In the genomic region with DNA sequence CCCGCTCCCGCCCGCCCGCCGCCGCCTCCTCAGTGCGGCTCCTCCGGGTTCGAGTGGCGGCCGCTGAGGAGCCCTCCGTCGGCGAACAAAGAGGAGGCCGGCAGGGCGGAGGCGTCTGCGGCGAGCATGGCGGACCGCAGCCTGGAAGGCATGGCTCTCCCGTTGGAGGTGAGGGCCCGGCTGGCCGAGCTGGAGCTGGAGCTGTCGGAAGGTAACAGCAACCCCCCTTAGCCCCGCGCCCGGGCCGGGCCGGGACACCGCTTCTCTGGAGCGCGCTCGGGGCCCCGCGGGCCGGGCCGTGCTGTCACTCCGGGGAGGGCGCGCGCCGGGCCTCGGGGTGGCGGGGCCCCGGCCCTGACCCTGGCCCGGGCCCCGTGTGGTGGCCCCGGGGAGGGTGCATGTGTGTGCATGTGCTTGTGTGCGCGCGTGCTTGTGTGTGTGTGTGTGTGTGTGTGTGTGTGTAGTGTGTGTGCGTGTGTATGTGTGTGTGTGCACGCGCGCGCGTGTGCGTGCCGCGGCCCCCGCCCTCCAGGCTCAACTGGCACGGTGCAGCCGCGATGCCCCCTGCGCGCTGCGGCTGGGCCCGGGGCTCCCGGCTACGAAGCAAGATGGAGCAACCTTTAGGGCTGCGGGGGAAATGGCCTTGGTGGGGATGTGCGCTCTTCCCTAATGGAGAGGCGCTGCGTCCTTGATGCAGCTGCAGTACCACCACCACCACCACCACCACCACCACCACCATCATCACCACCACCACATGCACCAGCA, we compare ENCODE assay signal across 7 mouse cellular contexts. TPM values are rescaled to one million over a fixed set of nuclear protein-coding genes. Genes with fewer than 3 reads are reported as not detected.
A peak's percentile ranks its signal among the peaks of the same experiment; 100 is the strongest.
DNase-seq lines count a peak whose midpoint lies in the region; ATAC-seq and TF ChIP-seq lines count a peak whose summit lies in the region.

No protein-coding gene starts in this region.

- no peaks in the 10 kb centered on the region for H3K36me3 ChIP-seq in hindbrain, embryonic 15.5 days
- H3K36me3 ChIP-seq in midbrain, embryonic 10.5 days: no peaks in the 10 kb centered on the region
- no peaks in the 10 kb centered on the region for H3K36me3 ChIP-seq in spleen, adult 2 months (ENCODE audit: control insufficient read depth, insufficient read depth, low read length)

- no peak for TF ChIP-seq POLR2A in spleen, adult 2 months (IDR thresholded peaks at IDR 0.05; ENCODE audit: low read depth, low read length)

- intact Hi-C loops in left cerebral cortex, postnatal 36 days (cut with DNase I): loop anchor here (5.0 kb wide), 2 partner anchors 85 to 190 kb away; no protein-coding TSS in a partner anchor

- DNase-seq in ZHBTc4 (ENCODE audit: low read depth, low spot score): peak; percentile 65
- peak; percentile 57 for DNase-seq in cerebellum, adult 8-10 months
- DNase-seq in frontal cortex, postnatal 25 days (ENCODE audit: low spot score in 2 of 2): peak; percentile 35 to 36
- peak; percentile 55 to 76 for DNase-seq in left cerebral cortex, postnatal 36 days (ENCODE audit: low spot score in 2 of 2)
- no peak for DNase-seq in midbrain, embryonic 10.5 days (ENCODE audit: low spot score)
- DNase-seq in spleen, adult 2 months (ENCODE audit: low read depth in 1 of 2, low spot score in 2 of 2): no peak

- peaks cover 36% of the 10 kb centered on the region for H3K4me1 ChIP-seq in hindbrain, embryonic 15.5 days (replicated peaks)
- peaks cover 32% of the 10 kb centered on the region for H3K4me1 ChIP-seq in midbrain, embryonic 10.5 days
- H3K4me1 ChIP-seq in spleen, adult 2 months (ENCODE audit: control insufficient read depth, insufficient read depth, insufficient read length): no peaks in the 10 kb centered on the region; the same call in none of the 2 replicates

- under 1% methylated on average over 44 of the region's 75 CpGs for WGBS in hindbrain, embryonic 15.5 days
- under 1% methylated on average over 74 of the region's 75 CpGs for WGBS in midbrain, embryonic 10.5 days
- under 1% methylated on average over 59 of the region's 75 CpGs for WGBS in spleen, adult 2 months

- H3K9ac ChIP-seq in hindbrain, embryonic 15.5 days: peak overlapping the region; percentile 85

- ATAC-seq in hindbrain, embryonic 15.5 days (ENCODE audit: low FRiP score, low read depth): peak; percentile 83

- H3K27ac ChIP-seq in hindbrain, embryonic 15.5 days (replicated peaks): peak overlapping the region; percentile 97
- peak overlapping the region; percentile 98 for H3K27ac ChIP-seq in midbrain, embryonic 10.5 days (replicated peaks)
- H3K27ac ChIP-seq in spleen, adult 2 months (ENCODE audit: insufficient read depth, low read length): peak overlapping the region; percentile 38; the same call in 1 of the 2 replicates

- H3K4me2 ChIP-seq in hindbrain, embryonic 15.5 days: peak overlapping the region; percentile 65

- no peaks in the 10 kb centered on the region for H3K9me3 ChIP-seq in hindbrain, embryonic 15.5 days
- H3K9me3 ChIP-seq in midbrain, embryonic 10.5 days (replicated peaks): no peaks in the 10 kb centered on the region

- peak overlapping the region; percentile 86 for H3K4me3 ChIP-seq in hindbrain, embryonic 15.5 days
- H3K4me3 ChIP-seq in midbrain, embryonic 10.5 days: peak overlapping the region; percentile 90
- H3K4me3 ChIP-seq in spleen, adult 2 months (ENCODE audit: extremely low read depth, insufficient read depth, insufficient read length): peak overlapping the region; percentile 65

- no peak for TF ChIP-seq CTCF in spleen, adult 2 months (IDR thresholded peaks at IDR 0.05; ENCODE audit: extremely low read depth, insufficient read depth, insufficient read length, insufficient replicate concordance)

- no peaks in the 10 kb centered on the region for H3K27me3 ChIP-seq in hindbrain, embryonic 15.5 days
- H3K27me3 ChIP-seq in midbrain, embryonic 10.5 days (ENCODE audit: low read depth, poor library complexity, severe bottlenecking): no peaks in the 10 kb centered on the region
- peaks cover 2% of the 10 kb centered on the region for H3K27me3 ChIP-seq in spleen, adult 2 months (ENCODE audit: control insufficient read depth, insufficient read depth, low read length)

RNA-seq across cellular contexts. Expression of a gene that starts 0.7 kb away (rescaled TPM):
- polyA plus RNA-seq in hindbrain, embryonic 15.5 days (2015; fragmentation: Nextera tagmentation; extraction: Ambion mirVana): 13.9 and 14.1 TPM in 2 replicates
- total RNA-seq in left cerebral cortex, postnatal 36 days (2021): 10 to 100 TPM; 64.9 to 72.2 TPM
- polyA plus RNA-seq in midbrain, embryonic 10.5 days (2016; fragmentation: Nextera tagmentation; extraction: Ambion mirVana): 4.0 and 5.7 TPM in 2 replicates
- polyA plus RNA-seq in spleen, adult 2 months (2012; rRNA removed): 2.3 and 2.8 TPM in 2 replicates

Comparison
In these comparisons a context has a peak if more than half of its experiments do, and no peak if none do; other contexts are left out.
1. DNase-seq: peak in ZHBTc4 (single experiment), cerebellum, adult 8-10 months (single experiment), frontal cortex, postnatal 25 days (2 of 2) and left cerebral cortex, postnatal 36 days (2 of 2); none in midbrain, embryonic 10.5 days (single experiment) and spleen, adult 2 months (0 of 2).
2. H3K27ac ChIP-seq: peak in every context shown above with its lines; median percentile 98 in midbrain, embryonic 10.5 days; 97 in hindbrain, embryonic 15.5 days; 38 in spleen, adult 2 months.
3. Peak in every context shown above with its lines, with median percentiles within 50 percentile points of each other: H3K4me3 ChIP-seq.